Mouse (Mus musculus): ENCODE measurements around the gene Gm10058. TPM values are rescaled to one million over a fixed set of nuclear protein-coding genes. Genes with fewer than 3 reads are reported as not detected.
"Not testable (repeated sequence)": the region's sequence is repeated elsewhere in the genome, so short reads cannot be mapped to it uniquely, and the experiment has no call there.

Gene Gm10058
- not detected in 2 replicates for polyA plus RNA-seq (2015; fragmentation: Nextera tagmentation; extraction: Ambion mirVana)

DNA sequence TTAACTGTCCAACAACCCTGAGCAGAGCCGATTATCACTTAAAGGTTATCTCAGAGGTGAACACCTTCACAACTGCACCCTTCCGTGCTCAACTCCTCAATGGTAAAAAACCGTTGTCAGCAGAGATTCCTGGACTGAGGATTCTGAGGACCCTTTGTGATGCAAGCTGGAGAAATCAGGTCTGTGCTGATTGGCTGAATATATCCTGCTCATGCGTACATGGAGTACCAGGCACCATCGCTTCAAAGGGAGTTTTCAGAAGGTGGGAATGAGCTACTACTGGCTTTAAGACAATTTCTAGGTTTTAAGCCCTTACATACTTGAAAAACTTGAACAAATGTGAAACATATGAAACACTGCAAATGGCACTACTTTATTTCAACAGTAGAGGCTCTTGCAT lies at the start of gene Gm10058:
Gene Gm10058 (minus strand): TSS at position 101 of the 400 bp plus-strand sequence.
- H3K36me3 ChIP-seq (replicated peaks; ENCODE audit: insufficient read depth, low read length); ATAC-seq; H3K4me3 ChIP-seq (ENCODE audit: low read depth, low read length); H3K4me2 ChIP-seq (ENCODE audit: low read depth, low read length); H3K4me1 ChIP-seq (ENCODE audit: insufficient read depth); H3K27ac ChIP-seq (ENCODE audit: low read depth); H3K9ac ChIP-seq (replicated peaks); H3K27me3 ChIP-seq (ENCODE audit: insufficient read depth, low read length); H3K9me3 ChIP-seq (ENCODE audit: low read length); DNase-seq: not testable (repeated sequence)
- no CpG with 5 or more reads among the region's 5 CpGs for WGBS (ENCODE audit: insufficient replicate concordance)

Data from liver, postnatal 0 days (tissue).